Mouse (Mus musculus) telencephalon, adult 2 months (tissue): Measurements from ENCODE around the gene Kidins220.

ENCODE experiments used
- DNase-seq: peaks from one replicate; pipeline ENCODE4 v3.0.0-alpha.2; 2011; ENCODE audit warnings: low read depth, low spot score

The Kidins220 gene

GRCm38 (mm10) chr12:25109971-25110681 is 135.4 kb downstream of the Kidins220 start:
- DNase-seq: no peak

- DNase-seq: no peak
Observed at GRCm38 (mm10) chr12:25110682-25111078, 136.0 kb downstream of the Kidins220 start.
